ENCODE assay signal across 14 mouse cellular contexts in genomic region chr1:78907991-78908390, GRCm38 (mm10).
DNase-seq lines count a peak whose midpoint lies in the region; ATAC-seq and TF ChIP-seq lines count a peak whose summit lies in the region.
"Had no signal": no experiment of that assay in that cellular context is flagged by ENCODE, and none has a peak within 500 bp of the region (broad histone marks: within the 10 kb centered on the region; RNA-seq: fewer than 3 reads in every experiment).

No protein-coding gene starts in this region.

- no peak overlapping the region for H3K4me2 ChIP-seq in lung, embryonic 15.5 days
- no peak overlapping the region for H3K4me2 ChIP-seq in kidney, postnatal 0 days (ENCODE audit: low read length)

- ATAC-seq in lung, embryonic 15.5 days (ENCODE audit: borderline replicate concordance, extremely low read depth, low FRiP score, low TSS enrichment): 0 out of 2 replicates have a peak, but pooled peaks have one; percentile 19
- ATAC-seq in kidney, postnatal 0 days (replicated peaks; ENCODE audit: low FRiP score, low read depth): peak; percentile 86

- intact Hi-C loops in heart, postnatal 14 days (cut with DNase I): no loop called here

- DNase-seq in lung, postnatal 14 days: no peak
- peak; percentile 15 for DNase-seq in embryonic facial prominence, embryonic 10.5 days (ENCODE audit: low spot score)
- peak; percentile 81 for DNase-seq in kidney, postnatal 0 days (ENCODE audit: low spot score)
- peak; percentile 10 for DNase-seq in retina, embryonic 14.5 days (ENCODE audit: low spot score)
- DNase-seq in spleen, postnatal 14 days (ENCODE audit: low spot score in 2 of 2): no peak
- DNase-seq in heart, postnatal 14 days: no peak
- DNase-seq in frontal cortex, postnatal 14 days (ENCODE audit: low spot score in 2 of 2): no peak
- DNase-seq: adrenal gland, adult 8-10 months; cerebellum, postnatal 14 days; heart, postnatal 36 days; right cerebral cortex, postnatal 25 days; thymus, postnatal 25 days had no signal

- no peak overlapping the region for H3K9ac ChIP-seq in lung, embryonic 15.5 days
- no peak overlapping the region for H3K9ac ChIP-seq in kidney, postnatal 0 days (ENCODE audit: low read depth, low read length)
- H3K9ac ChIP-seq: liver, embryonic 14.5 days had no signal

- no peak overlapping the region for H3K4me3 ChIP-seq in lung, embryonic 15.5 days
- no peak overlapping the region for H3K4me3 ChIP-seq in embryonic facial prominence, embryonic 10.5 days
- H3K4me3 ChIP-seq in kidney, postnatal 0 days (replicated peaks; ENCODE audit: low read depth, low read length): no peak overlapping the region

- WGBS in lung, embryonic 15.5 days: 31% methylated on average over 5 of the region's 5 CpGs
- WGBS in embryonic facial prominence, embryonic 10.5 days: 34% methylated on average over 5 of the region's 5 CpGs
- 20% methylated on average over 5 of the region's 5 CpGs for WGBS in kidney, postnatal 0 days

- no peak overlapping the region for H3K27ac ChIP-seq in lung, embryonic 15.5 days
- peak overlapping the region; percentile 44; the same call in 1 of the 2 replicates for H3K27ac ChIP-seq in embryonic facial prominence, embryonic 10.5 days (replicated peaks)
- H3K27ac ChIP-seq in kidney, postnatal 0 days: 0 out of 2 replicates have a peak overlapping the region, but pooled peaks have one; percentile 0
- H3K27ac ChIP-seq: liver, embryonic 14.5 days had no signal

- no peaks in the 10 kb centered on the region for H3K27me3 ChIP-seq in lung, embryonic 15.5 days
- no peaks in the 10 kb centered on the region for H3K27me3 ChIP-seq in embryonic facial prominence, embryonic 10.5 days (replicated peaks; ENCODE audit: low read depth, poor library complexity, severe bottlenecking)
- no peaks in the 10 kb centered on the region for H3K27me3 ChIP-seq in kidney, postnatal 0 days (ENCODE audit: insufficient read depth, low read length)

- H3K36me3 ChIP-seq in lung, embryonic 15.5 days: no peaks in the 10 kb centered on the region
- H3K36me3 ChIP-seq in embryonic facial prominence, embryonic 10.5 days (replicated peaks): no peaks in the 10 kb centered on the region
- no peaks in the 10 kb centered on the region for H3K36me3 ChIP-seq in kidney, postnatal 0 days (ENCODE audit: insufficient read depth, low read length)

- TF ChIP-seq CTCF in kidney, postnatal 0 days (IDR thresholded peaks at IDR 0.05; ENCODE audit: low read depth): no peak

- no peaks in the 10 kb centered on the region for H3K9me3 ChIP-seq in lung, embryonic 15.5 days
- no peaks in the 10 kb centered on the region for H3K9me3 ChIP-seq in embryonic facial prominence, embryonic 10.5 days
- H3K9me3 ChIP-seq in kidney, postnatal 0 days (replicated peaks; ENCODE audit: low read length): no peaks in the 10 kb centered on the region

- H3K4me1 ChIP-seq in lung, embryonic 15.5 days: no peaks in the 10 kb centered on the region
- peaks cover 12% of the 10 kb centered on the region for H3K4me1 ChIP-seq in embryonic facial prominence, embryonic 10.5 days
- H3K4me1 ChIP-seq in kidney, postnatal 0 days (replicated peaks; ENCODE audit: insufficient read depth, low read length): no peaks in the 10 kb centered on the region

Comparison
In these comparisons a context has a peak if more than half of its experiments do, and no peak if none do; other contexts are left out.
1. DNase-seq: peak in embryonic facial prominence, embryonic 10.5 days (single experiment), kidney, postnatal 0 days (single experiment) and retina, embryonic 14.5 days (single experiment); none in lung, postnatal 14 days (single experiment), spleen, postnatal 14 days (0 of 2), heart, postnatal 14 days (0 of 2) and frontal cortex, postnatal 14 days (0 of 2).